Mouse (Mus musculus) adrenal gland, adult 18-20 months (tissue): ENCODE results near the gene Arhgap10. TPM values are rescaled to one million over a fixed set of nuclear protein-coding genes. Genes with fewer than 3 reads are reported as not detected.
"Not testable (repeated sequence)": the region's sequence is repeated elsewhere in the genome, so short reads cannot be mapped to it uniquely, and the experiment has no call there.

ENCODE experiments used
- DNase-seq, 2 experiments: peaks; one replicate each; pipeline ENCODE4 v3.0.0; 2021 to 2022; ENCODE audit warnings: low spot score in 2 of 2
- total RNA-seq, 2 experiments: library from RNA; stranded (reverse); gene quantifications; 1 replicate in 1 of 2; 2 replicates in 1 of 2; pipeline ENCODE4 v1.2.3; 2021

Arhgap10 gene
- total RNA-seq, 2 experiments from 2014 or later = 12.3 to 26.2 TPM

DNA sequence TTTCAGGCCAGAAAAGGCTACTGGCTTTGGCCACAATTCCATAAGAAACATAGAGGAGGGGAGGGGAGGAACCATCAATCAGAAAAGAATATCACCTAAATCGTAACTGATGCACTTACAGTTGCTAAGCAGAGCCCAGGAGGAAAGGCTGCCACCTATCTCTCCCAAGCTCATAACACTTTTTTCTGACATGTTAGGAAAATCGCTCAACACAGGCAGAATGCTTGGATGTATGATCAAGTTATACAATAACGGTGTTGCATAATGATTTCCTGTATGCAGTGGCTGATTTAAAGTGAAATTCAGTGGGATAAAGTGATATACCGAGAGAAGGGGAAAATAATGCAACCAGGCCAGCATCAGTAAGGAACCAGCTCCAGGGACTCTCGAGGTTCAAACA is 162.4 kb downstream of the Arhgap10 start:
- DNase-seq = no peak

DNA sequence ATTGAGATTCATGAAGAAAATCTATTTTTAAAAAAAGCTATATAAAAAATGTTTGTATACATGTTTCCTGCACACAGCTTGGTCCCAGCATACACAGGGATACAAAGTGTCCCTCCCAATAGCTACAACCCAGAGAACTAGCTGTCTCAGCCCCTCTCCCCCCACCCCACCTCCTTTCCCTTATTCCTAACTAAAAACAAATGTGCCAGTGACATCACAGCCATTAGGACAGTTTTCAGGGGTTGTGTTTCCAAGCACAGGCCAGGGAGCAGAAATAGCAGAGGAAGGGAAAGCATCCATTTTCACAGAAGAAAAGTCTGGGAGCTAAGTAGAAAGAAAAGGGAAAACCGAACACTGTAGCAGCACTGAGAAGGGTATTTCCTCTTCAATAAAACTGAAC is 163.6 kb downstream of the Arhgap10 start:
- DNase-seq = no peak

DNA sequence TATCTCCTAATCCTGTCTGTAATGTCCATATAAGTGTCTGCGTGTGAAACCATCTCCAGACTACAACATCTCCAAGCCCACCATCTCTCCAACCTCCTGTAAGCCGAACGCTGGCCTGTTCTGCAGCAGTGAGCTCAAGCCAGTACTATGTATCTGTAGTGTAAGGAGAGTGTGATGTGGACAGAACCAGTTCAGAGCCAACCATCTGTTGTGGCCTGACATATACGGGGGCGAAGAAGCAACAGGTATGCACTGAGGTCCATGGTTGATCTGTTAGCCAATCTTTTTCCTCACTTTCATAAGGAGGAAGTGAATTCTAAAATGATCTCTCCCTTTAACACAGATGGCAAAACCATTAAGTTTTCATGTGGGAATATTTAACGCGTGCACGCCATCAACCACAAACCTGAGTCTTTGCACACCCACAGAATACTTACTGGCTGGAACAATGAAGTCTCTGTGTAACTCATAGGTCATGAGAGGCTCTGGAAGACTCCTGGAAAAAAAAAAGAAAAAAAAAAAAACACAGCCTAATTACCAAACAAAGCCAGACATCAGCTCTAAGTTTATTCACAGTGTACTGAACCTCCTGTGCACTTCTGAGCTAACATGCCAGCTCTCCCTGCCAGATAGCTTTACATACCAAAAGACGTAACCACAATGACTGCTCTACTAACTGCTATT is 166.4 kb downstream of the Arhgap10 start:
- DNase-seq = no peak

DNA sequence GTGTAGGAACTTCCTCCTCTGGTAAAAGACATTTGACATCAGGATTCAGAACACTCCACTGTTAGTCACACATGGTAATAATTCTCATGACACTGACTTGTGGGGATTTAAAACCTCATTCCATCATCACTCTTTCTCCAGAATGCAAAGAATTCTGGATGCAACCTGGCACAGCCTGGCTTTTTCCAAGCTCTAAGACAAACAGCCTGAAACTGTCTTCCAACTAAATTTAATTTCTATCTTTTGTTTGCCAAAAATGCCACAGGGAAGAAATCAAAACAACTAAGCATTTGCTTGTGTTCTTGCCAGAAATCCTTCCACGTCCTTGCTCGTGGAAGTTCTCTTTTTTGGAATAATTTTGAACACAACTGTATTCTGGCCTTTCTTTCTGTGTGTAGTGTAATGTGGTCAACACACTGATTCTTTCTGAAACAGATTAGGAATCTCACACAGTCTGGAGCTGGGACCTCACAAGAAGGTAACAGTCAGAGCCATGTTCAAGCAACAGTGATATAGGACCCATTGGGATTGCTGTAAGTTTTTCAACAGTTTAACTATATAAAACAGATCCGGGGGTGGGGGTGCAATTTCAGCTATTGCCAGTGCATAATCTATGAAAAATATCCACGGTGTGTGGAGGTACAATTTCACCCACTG is 167.5 kb downstream of the Arhgap10 start:
- no peak for DNase-seq

DNA sequence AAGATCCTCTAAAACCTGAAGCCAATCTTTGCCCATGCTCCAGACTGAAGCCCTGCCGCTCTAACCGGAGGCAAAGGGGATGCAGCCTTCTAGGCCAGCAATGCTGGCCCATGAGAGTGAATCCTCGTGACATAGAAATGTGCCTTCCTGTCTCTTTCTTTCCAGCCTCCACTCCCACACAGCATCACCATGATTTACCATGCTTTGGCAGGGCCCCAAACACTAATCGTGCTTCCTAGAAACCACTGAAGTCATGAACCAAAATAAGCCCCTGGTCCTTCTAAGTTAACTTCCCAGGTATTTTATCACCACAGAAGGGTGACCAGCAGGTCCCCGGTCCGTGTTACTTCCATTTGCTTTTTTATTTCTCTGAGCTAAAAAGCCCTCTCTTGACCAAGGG is 173.8 kb downstream of the Arhgap10 start:
- DNase-seq = no peak

DNA sequence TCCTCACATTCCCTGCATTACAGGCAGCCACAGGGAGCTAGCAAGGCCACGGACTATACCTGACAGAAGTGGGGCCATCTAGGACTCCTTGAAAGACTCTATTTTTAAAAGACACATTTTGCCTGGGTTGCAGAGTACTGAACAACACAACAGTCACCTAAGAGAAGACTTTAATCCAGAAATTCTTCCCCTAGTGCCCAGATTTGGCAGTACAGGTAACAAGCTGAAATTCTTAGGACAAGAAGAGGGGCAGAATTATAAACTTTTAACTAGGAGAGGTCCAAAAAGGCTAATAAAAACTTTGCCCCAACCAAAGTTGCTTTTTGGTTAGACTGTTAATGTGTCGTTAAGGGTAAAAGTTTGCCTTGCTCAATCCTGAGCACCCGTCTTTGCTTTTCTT is 174.4 kb downstream of the Arhgap10 start:
- no peak for DNase-seq

DNA sequence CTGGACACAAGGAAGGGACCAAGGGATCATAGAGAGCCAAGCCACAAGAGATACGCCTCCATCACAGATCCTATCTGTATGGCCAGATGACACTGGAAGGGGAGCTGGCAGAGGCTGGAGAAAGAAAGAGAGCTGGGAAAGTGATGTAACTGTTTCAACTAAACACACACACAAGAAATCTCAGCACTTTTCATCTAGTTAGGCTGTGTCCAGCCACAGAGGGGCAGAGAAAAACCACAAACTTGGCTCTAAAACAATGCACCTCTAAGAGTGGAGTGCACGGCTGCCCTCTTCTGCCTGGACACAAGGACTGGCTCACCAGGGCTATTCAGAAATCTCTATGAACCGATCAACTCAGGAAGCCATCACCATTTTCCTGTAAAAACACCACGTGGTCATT is 175.6 kb downstream of the Arhgap10 start:
- DNase-seq = no peak

DNA sequence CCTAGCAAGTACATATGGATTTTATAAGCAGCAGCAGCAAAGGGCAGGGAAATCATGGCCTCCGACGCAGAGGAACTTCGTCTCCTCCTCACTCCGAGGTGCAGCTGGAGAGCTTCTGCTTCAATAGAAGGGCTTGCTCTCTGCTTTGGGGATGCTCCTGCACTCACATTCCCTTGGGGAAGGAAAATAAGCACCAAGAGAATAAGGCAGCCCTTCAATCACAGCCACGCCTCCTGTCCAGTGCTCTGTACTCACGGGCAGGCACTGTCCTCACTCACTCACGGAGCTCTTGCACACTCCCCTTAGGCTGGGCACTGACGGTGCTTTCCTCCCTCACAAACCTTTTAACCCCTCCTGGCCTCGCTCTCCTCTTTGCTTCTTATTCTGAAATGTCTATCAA is 176.4 kb downstream of the Arhgap10 start:
- DNase-seq = no peak

DNA sequence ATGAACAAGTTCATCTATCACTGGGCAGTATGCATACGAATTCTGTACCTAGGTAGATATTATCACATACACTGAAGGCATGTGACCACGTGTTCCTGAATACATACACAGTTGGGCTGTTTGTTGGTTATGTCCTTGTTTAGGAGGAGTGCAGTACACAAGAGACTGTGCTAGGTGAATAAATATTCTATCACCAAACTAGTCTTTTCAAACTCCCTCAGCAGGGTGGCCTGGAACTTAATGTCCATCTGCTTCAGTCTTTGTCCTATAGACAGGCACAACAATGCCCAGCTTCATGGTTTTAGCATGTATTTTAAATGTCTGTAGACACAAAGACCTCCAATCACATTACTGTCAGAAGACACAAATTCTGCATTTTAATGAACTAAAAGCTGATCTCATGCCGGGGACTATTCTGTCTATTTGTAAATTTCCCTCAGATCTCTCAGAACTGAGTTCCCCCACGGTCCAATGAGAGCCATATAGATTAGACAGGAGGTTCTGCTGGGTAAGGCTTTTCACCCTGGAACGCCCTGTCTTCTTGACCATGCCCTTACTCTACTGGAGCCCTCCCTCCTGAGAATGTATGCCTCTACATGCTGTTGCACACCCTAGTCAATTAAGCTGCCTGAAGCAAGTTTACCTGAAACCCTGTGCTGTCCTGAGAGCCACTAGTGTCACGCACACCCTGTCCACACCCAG is 177.6 kb downstream of the Arhgap10 start:
- DNase-seq = no peak

DNA sequence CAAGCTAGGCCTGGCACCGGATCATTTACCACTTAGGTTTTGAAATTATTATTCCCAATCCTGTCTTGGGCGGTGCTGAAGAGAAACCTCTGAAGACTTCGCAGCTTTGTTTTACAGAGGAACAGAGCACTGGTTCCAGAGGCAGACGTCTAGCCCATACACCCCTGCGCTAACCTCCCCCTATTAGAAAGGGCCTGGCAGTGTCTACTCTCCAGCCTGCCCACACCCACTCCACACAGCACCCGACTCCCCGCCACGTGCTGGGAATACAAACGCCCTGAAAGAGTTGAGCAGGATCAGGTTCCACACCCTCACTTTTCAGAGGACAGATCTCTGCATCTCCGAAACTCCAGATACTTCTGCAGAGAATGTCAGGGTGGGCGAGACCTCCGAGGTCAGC is 180.5 kb downstream of the Arhgap10 start:
- DNase-seq = no peak

DNA sequence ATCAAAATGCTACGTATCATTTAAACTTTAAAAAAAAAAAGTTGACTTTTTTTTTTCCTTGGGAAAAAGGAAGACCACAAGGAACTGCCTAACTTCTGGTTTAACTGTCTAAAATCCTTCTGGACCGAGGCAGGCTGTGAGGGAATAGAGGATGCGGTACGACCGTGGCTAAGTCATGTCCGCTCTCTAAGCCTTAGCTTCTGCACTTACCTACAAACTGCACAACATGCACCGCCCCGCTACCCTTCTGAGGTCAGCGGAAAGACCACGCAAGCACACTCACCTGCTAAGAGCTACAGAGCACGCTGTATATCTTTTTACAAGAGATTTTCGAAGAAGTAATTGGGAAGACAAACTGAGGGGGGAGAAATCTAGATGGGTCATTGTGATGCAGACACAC is 186.6 kb downstream of the Arhgap10 start:
- DNase-seq = no peak

DNA sequence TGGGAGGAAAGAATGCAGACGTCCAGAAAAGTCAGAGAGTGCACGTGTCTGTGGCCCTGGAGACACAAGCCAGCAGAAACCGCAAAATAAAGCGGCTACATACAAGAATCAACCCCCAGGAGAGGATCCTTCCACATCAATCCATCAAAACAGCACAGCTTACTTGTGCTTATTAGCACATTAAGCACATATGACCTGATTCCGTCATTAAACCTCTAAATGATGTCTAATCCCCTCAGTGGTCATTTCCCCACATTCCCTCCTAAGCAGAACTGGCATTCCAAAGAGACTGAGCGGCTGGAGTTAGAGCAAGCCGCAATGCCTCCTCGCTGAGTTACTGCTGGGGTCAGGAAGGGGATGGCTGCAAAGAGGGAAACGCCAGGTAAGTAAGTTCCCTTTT is 187.4 kb downstream of the Arhgap10 start:
- DNase-seq = no peak

DNA sequence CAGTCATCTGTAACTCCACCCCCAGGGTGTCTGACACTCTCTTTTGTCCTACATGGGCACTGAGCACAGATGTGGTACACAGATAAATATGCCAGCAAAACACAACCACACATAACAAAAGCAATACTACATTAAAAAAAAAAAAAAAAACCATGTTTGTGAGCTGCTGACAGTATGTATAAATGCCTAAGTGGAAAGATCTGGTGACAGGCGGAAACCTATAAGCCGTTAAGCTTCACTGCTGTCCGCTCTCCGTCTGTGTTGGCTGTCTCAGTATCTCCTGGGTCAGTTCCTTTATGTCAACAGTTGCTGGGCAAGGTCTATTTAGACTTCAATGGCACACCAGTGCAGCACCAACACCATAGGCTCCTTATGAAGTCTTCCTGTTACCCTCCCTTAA is 188.0 kb downstream of the Arhgap10 start:
- no peak for DNase-seq

DNA sequence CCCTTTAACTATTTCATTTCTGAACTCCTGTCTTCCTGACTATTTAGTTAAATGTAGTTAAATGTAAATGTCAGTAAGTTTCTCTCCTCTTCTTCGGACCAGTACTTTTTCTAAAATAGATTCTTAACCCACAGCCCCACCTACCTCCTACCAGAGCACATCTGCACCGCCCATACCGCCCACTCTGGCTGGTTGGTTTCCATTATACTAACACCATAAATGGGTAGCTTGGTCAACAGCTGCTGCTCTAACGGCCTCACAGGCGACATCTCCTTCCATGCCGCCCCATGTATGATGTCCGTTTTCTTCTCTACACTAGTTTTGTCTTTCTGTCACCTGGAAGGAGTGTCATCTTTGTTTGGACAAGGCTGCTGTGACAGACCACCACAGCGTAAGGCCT is 189.3 kb downstream of the Arhgap10 start:
- no peak for DNase-seq

DNA sequence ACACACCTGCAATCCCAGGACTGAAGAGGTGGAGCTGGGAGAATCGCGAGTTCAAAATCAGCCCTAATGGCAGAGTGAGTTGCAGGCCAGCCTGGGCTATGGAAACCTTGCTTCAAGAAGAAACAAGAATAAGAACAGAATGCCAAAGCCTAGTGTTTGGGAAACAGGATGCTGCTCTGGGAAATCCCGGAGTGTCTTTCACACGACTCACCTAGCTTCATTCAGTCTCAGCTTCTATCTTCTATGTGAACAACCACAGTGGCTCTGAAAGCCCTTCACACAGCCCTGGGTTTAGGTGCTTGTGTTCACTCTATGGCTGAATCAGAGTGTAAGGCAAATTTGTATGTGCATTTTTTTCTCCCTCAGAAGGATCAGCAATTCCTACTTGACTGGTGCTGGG is 190.4 kb downstream of the Arhgap10 start:
- no peak for DNase-seq

DNA sequence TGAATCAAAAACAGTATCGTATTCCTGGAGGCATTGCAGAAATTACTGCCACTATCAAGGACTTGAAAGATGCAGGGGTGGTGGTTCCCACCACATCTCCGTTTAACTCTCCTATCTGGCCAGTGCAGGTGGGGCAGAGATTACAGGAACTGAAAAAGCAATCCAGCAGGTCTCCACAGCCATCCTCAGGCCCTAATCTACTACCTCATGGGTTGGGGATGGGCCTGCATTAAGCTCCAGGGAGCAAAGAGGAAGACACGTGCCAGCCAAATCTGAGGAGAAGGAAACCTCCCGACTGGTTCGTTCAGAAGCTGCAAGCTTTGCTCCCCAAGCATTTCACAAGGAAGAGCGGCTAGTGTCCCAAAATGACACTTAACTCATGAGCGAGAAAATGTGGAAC is 195.0 kb downstream of the Arhgap10 start:
- DNase-seq = not testable (repeated sequence)

DNA sequence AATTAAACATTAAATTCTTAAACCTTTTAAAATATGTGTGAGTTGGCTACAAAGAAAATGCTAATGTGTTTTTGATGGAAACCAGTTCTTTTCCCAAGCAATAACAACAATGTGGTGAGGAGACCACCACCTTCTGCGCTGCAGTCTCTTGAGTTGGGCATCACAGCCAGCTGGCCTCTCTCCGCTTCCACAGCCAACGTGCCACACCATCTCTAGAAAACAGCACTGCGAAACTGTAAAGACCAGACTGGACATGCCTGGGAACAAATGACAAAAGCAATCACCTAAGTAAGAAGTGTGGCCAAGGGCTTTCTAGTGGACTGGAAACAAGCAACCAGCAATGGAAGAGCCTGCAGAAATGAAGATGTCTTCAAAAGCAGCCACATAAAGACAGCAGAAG is 195.9 kb downstream of the Arhgap10 start:
- DNase-seq = no peak

DNA sequence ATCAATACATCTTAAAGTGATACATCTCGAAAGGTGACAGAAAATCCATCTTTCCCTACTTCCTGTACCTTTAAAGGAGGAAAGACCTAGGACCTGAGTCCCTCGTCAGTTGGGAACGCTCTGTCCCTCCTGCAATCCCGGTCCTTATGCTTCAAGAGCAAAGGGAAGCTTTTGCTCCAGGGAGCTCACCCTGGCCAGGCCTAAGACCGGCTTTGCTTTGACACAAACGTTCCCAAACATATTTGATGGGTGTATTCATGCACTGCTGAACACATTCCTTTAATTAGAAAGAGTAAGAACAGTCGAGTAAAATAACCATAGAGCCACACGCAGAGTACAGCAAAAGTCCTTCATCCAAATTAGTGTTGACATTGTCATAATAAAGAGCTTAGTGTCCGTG is 199.2 kb downstream of the Arhgap10 start:
- DNase-seq = no peak

DNA sequence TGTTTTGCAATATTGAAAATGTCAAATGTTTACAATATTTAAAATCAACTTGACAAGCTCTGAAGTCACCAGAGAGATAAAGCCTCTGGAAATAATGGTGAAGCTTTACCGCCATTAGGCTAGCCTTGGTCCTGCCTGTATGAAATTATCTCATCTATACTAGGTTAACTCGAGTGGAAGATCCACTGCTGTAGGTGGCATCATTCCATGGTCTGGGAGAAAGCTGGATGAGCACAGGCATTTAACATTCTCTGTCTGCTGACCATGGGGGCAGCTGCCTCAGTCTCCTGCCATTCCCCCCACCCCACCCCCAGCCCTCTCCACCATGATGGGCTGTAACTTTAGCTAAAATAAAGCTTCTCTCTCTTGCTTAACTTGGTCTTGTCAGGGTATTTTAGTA is 200.0 kb downstream of the Arhgap10 start:
- no peak for DNase-seq

DNA sequence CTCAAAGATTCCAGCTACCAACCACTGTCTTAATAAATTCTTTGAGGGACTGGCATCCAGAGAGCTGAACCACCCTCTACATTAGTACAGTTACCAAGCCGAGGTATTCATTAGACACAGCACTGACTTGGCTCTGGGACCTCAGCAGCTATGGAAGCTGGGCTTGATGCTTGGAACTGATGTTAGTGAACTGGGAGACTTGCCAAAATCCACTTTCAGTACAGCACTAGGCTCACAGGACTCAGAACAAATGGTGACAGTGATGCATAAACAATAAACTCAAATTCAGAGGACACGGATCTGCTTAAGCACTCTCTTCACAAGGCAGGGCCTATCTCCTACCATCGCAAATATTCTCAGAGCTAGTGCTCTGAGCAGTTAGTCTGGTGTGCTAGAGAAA is 204.8 kb downstream of the Arhgap10 start:
- DNase-seq = no peak

DNA sequence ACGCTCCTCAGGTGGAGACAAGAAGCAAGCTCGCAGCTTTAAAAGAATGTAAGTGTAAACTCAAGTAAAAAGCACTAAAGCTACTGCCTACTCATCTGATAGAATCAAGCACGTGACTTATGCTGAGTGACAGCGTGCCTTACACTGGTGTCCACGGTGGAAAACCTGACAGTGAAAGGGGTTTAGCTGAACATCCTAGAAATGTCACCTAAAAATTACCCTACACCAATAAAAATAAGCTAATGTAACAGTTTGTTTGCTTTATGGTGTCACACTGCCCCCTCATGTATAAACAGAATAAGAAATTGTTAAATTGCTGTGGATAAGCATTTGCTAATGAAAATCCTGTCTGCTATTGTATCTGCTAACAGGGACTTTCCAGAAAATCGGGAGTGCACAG is 206.0 kb downstream of the Arhgap10 start:
- DNase-seq = no peak

DNA sequence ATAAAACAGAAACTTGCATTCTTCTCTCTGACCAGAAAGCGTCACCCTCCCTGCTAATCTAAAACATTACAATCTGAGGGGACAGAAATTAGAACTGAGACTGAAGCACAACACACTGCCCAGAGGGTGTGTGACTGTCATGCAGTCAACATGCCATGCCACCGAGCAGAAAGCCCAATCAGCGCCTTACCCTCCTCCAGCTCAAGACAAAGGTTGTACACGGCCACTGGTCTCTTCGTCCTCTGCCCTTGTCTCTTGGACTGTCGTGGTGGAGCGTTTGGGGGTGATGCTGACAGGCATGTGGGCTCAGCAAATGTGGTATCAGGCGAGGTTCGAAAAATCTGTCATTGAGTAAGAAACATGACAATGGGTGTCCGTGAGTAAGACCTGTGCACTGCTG is 207.2 kb downstream of the Arhgap10 start:
- no peak for DNase-seq

DNA sequence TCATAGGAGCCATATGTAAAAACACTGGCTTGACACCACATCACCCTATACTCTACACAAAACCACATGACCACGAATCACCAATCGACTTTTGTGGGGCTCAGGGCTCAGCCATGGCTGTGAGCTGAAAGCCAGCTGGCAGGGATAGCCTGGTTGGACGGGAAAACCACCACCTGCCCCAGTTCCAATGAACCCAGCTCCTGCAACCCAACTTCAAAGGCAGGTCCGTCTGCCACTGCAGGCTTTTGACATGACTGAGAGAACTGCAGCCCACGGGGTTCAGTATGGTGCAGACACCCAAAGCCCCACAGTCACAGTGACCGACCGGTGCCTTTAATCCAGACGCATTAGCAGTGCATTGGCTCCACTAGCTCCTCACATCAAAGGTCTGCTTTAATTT is 207.7 kb downstream of the Arhgap10 start:
- no peak for DNase-seq
